Mouse (Mus musculus) left cerebral cortex, adult 9 months (tissue): ENCODE data around the gene Gbgt1.
A peak's percentile ranks its signal among the peaks of the same experiment; 100 is the strongest.

Experiments
- DNase-seq, 2 experiments: peaks; one replicate each; pipeline ENCODE4 v3.0.0; 2022; ENCODE audit warnings: low spot score in 2 of 2

Gene Gbgt1

GRCm38 (mm10) chr2:28529856-28530255, 33.2 kb downstream of the Gbgt1 start:
- no peak for DNase-seq

GRCm38 (mm10) chr2:28530311-28530710, 33.6 kb downstream of the Gbgt1 start:
- DNase-seq = no peak

GRCm38 (mm10) chr2:28532938-28533771, 36.5 kb downstream of the Gbgt1 start:
- peak; percentile 76 to 93 for DNase-seq

GRCm38 (mm10) chr2:28533901-28534435, 37.3 kb downstream of the Gbgt1 start:
- DNase-seq = no peak

GRCm38 (mm10) chr2:28534436-28535262, 38.0 kb downstream of the Gbgt1 start:
- no peak for DNase-seq

GRCm38 (mm10) chr2:28535263-28535540, 38.5 kb downstream of the Gbgt1 start:
- DNase-seq = no peak

GRCm38 (mm10) chr2:28535650-28536049, 39.0 kb downstream of the Gbgt1 start:
- no peak for DNase-seq

GRCm38 (mm10) chr2:28536166-28536565, 39.5 kb downstream of the Gbgt1 start:
- no peak for DNase-seq

- DNase-seq = no peak
Observed at GRCm38 (mm10) chr2:28536766-28537633, 40.3 kb downstream of the Gbgt1 start.

GRCm38 (mm10) chr2:28537634-28537920, 40.9 kb downstream of the Gbgt1 start:
- DNase-seq = no peak

GRCm38 (mm10) chr2:28537995-28538816, 41.5 kb downstream of the Gbgt1 start:
- no peak for DNase-seq

- no peak for DNase-seq
Observed at GRCm38 (mm10) chr2:28538817-28539128, 42.1 kb downstream of the Gbgt1 start.

GRCm38 (mm10) chr2:28539206-28539605, 42.5 kb downstream of the Gbgt1 start:
- peak in 1 of 2 experiments; percentile 78 for DNase-seq

- no peak for DNase-seq
Observed at GRCm38 (mm10) chr2:28539949-28540348, 43.3 kb downstream of the Gbgt1 start.

GRCm38 (mm10) chr2:28540587-28541227, 44.0 kb downstream of the Gbgt1 start:
- DNase-seq = no peak

GRCm38 (mm10) chr2:28543894-28544293, 47.2 kb downstream of the Gbgt1 start:
- no peak for DNase-seq

- DNase-seq = no peak
Observed at GRCm38 (mm10) chr2:28545976-28546375, 49.3 kb downstream of the Gbgt1 start.

GRCm38 (mm10) chr2:28546560-28546959, 49.9 kb downstream of the Gbgt1 start:
- no peak for DNase-seq

GRCm38 (mm10) chr2:28547237-28548172, 50.8 kb downstream of the Gbgt1 start:
- peak in 1 of 2 experiments; percentile 87 for DNase-seq

GRCm38 (mm10) chr2:28549157-28549556, 52.5 kb downstream of the Gbgt1 start:
- no peak for DNase-seq
